Mouse (Mus musculus) forebrain, embryonic 12.5 days (tissue): Measurements from ENCODE around the gene Olfr834. TPM values are rescaled to one million over a fixed set of nuclear protein-coding genes. Genes with fewer than 3 reads are reported as not detected.

ENCODE experiments used
- ATAC-seq: fragments of 200-750 bp; cut with Nextera tagmentation; 2 replicates; pipeline ENCODE4 v1.8.0; 2017; ENCODE audit warnings: moderate TSS enrichment; ENCODE audit not compliant: low FRiP score
- H3K27ac ChIP-seq: fragments of 300-500 bp; sonication (generic); 2 replicates; pipeline ENCODE4 v1.5.1; 2016; ENCODE audit warnings: mild to moderate bottlenecking
- H3K27me3 ChIP-seq: fragments of 300-500 bp; sonication (generic); 2 replicates; pipeline ENCODE4 v1.6.1; 2016; ENCODE audit warnings: mild to moderate bottlenecking
- H3K36me3 ChIP-seq: fragments of 300-500 bp; sonication (generic); replicated peaks from 2 replicates; pipeline ENCODE4 v1.6.1; 2016; ENCODE audit warnings: mild to moderate bottlenecking
- H3K4me1 ChIP-seq: fragments of 300-500 bp; sonication (generic); 2 replicates; pipeline ENCODE4 v1.6.1; 2016
- H3K4me2 ChIP-seq: fragments of 300-500 bp; sonication (generic); 2 replicates; pipeline ENCODE4 v1.6.1; 2016; ENCODE audit warnings: mild to moderate bottlenecking, moderate library complexity
- H3K4me3 ChIP-seq: fragments of 300-500 bp; sonication (generic); replicated peaks from 2 replicates; pipeline ENCODE4 v1.5.1; 2016; ENCODE audit warnings: mild to moderate bottlenecking
- H3K9ac ChIP-seq: fragments of 300-500 bp; sonication (generic); 2 replicates; pipeline ENCODE4 v1.6.1; 2016; ENCODE audit warnings: mild to moderate bottlenecking
- H3K9me3 ChIP-seq: fragments of 300-500 bp; sonication (generic); 2 replicates; pipeline ENCODE4 v1.6.1; 2016
- WGBS: fragments of 180-500 bp; shearing (Covaris S2); methylation state at CpG from one replicate; pipeline ENCODE4 v1.1.7; 2016; 5-methylcytosine and 5-hydroxymethylcytosine counted together
- polyA plus RNA-seq: library from polyadenylated mRNA; unstranded; fragments of >200 nt; fragmentation: Nextera tagmentation; extraction: Ambion mirVana; gene quantifications from 2 replicates; pipeline ENCODE4 v1.2.1, GENCODE M21; 2016

The Olfr834 gene
- polyA plus RNA-seq = not detected in 2 replicates

GRCm38 (mm10) chr9:18987690-18988089, at the start of gene Olfr834:
Gene Olfr834, plus strand, starts transcription at chr9:18987990.
- Histone ChIP-seq H3K36me3 (no peaks in the 10 kb centered on the region), H3K4me1 (no peaks in the 10 kb centered on the region), H3K27ac (no peak within 1 kb of the TSS), H3K27me3 (no peaks in the 10 kb centered on the region), H3K9me3 (no peaks in the 10 kb centered on the region), H3K9ac (no peak within 1 kb of the TSS), H3K4me2 (no peak within 1 kb of the TSS), H3K4me3 (no peak within 1 kb of the TSS)
- WGBS = 81% methylated on average over 3 of the region's 3 CpGs
- ATAC-seq = no peak

GRCm38 (mm10) chr9:18962021-18962420, 25.8 kb upstream of the Olfr834 start:
- H3K4me1 ChIP-seq = no peaks in the 10 kb centered on the region
- H3K27ac ChIP-seq = no peak overlapping the region
- no peaks in the 10 kb centered on the region for H3K36me3 ChIP-seq
- no peak overlapping the region for H3K9ac ChIP-seq
- H3K9me3 ChIP-seq = no peaks in the 10 kb centered on the region
- no peak for ATAC-seq
- H3K27me3 ChIP-seq = no peaks in the 10 kb centered on the region
- no peak overlapping the region for H3K4me3 ChIP-seq
- H3K4me2 ChIP-seq = no peak overlapping the region

- H3K36me3 ChIP-seq = no peaks in the 10 kb centered on the region
- no peak within 1 kb of the TSS for H3K9ac ChIP-seq
- 72% methylated on average over 1 of the region's 1 CpGs for WGBS
- peaks cover 13% of the 10 kb centered on the region; the same call in 1 of the 2 replicates for H3K9me3 ChIP-seq
- H3K4me1 ChIP-seq = no peaks in the 10 kb centered on the region
- ATAC-seq = no peak
- no peak within 1 kb of the TSS for H3K27ac ChIP-seq
- no peak within 1 kb of the TSS for H3K4me3 ChIP-seq
- no peaks in the 10 kb centered on the region for H3K27me3 ChIP-seq
- no peak within 1 kb of the TSS for H3K4me2 ChIP-seq
These were observed 44.6 kb downstream of the Olfr834 start, which contains the start of gene Olfr835 for GRCm38 (mm10) chr9:19032435-19032834. Gene Olfr835, plus strand, starts transcription at chr9:19032735.

Other genes with a start within 250 kb of the Olfr834 start
- not detected in 2 replicates for gene Olfr24, start 224.0 kb upstream of the Olfr834 start, polyA plus RNA-seq
- gene Olfr828, start 168.5 kb upstream of the Olfr834 start, polyA plus RNA-seq = not detected in 2 replicates
- gene Olfr829, start 133.1 kb upstream of the Olfr834 start, polyA plus RNA-seq = not detected in 2 replicates
- not detected in 2 replicates for gene Olfr830, start 113.3 kb upstream of the Olfr834 start, polyA plus RNA-seq
- not detected in 2 replicates for gene Olfr832, start 50.9 kb upstream of the Olfr834 start, polyA plus RNA-seq
- gene Olfr835, start 44.7 kb downstream of the Olfr834 start, polyA plus RNA-seq = not detected in 2 replicates
- gene Olfr836, start 132.4 kb downstream of the Olfr834 start, polyA plus RNA-seq = not detected in 2 replicates
- not detected in 2 replicates for gene Olfr837, start 148.3 kb downstream of the Olfr834 start, polyA plus RNA-seq
- not detected in 2 replicates for gene Olfr839-ps1, start 189.3 kb downstream of the Olfr834 start, polyA plus RNA-seq